Mouse (Mus musculus) heart, postnatal 0 days (tissue): Measurements from ENCODE around the gene Vmp1. TPM values are rescaled to one million over a fixed set of nuclear protein-coding genes. Genes with fewer than 3 reads are reported as not detected.

ENCODE experiments used
- ATAC-seq: fragments of 200-750 bp; cut with Nextera tagmentation; 2 replicates; pipeline ENCODE4 v1.8.0; 2017; ENCODE audit warnings: low read depth, moderate number of reproducible peaks, moderate library complexity; ENCODE audit not compliant: insufficient read depth
- DNase-seq: peaks from one replicate; pipeline ENCODE4 v3.0.0-alpha.2; 2016; ENCODE audit warnings: low spot score
- H3K27ac ChIP-seq: fragments of 300-500 bp; sonication (generic); 2 replicates; pipeline ENCODE4 v1.5.1; 2014; ENCODE audit warnings: low read depth, mild to moderate bottlenecking
- H3K27me3 ChIP-seq: fragments of 300-500 bp; sonication (generic); 2 replicates; pipeline ENCODE4 v1.6.1; 2014; ENCODE audit warnings: low read length, mixed read lengths; ENCODE audit not compliant: control insufficient read depth, insufficient read depth
- H3K36me3 ChIP-seq: fragments of 300-500 bp; sonication (generic); replicated peaks from 2 replicates; pipeline ENCODE4 v1.6.1; 2014; ENCODE audit warnings: low read length, mixed read lengths; ENCODE audit not compliant: control insufficient read depth, insufficient read depth
- H3K4me1 ChIP-seq: fragments of 300-500 bp; sonication (generic); 2 replicates; pipeline ENCODE4 v1.6.1; 2014; ENCODE audit warnings: antibody characterized with exemption; ENCODE audit not compliant: control insufficient read depth, insufficient read depth
- H3K4me2 ChIP-seq: fragments of 300-500 bp; sonication (generic); 2 replicates; pipeline ENCODE4 v1.6.1; 2014; ENCODE audit warnings: low read depth, mild to moderate bottlenecking, low read length, moderate library complexity
- H3K4me3 ChIP-seq: fragments of 300-500 bp; sonication (generic); 2 replicates; pipeline ENCODE4 v1.5.1; 2014; ENCODE audit warnings: low read depth, low read length
- H3K9ac ChIP-seq: fragments of 300-500 bp; sonication (generic); replicated peaks from 2 replicates; pipeline ENCODE4 v1.6.1; 2014; ENCODE audit warnings: low read depth, low read length, mixed read lengths
- H3K9me3 ChIP-seq: fragments of 300-500 bp; sonication (generic); replicated peaks from 2 replicates; pipeline ENCODE4 v1.6.1; 2016; ENCODE audit warnings: low read length; ENCODE audit not compliant: control insufficient read depth
- CTCF ChIP-seq: IDR thresholded peaks from 2 replicates; pipeline ENCODE4 v1.5.1; 2016; ENCODE audit warnings: antibody characterized with exemption, control low read depth, low read depth
- EP300 ChIP-seq: IDR thresholded peaks from 2 replicates; pipeline ENCODE4 v1.6.1; 2016; ENCODE audit warnings: antibody characterized with exemption, low read depth
- WGBS: fragments of 180-500 bp; shearing (Covaris S2); extraction: QIAGEN DNeasy Blood & Tissue Kit; methylation state at CpG from one replicate; pipeline ENCODE4 v1.1.7; 2014; 5-methylcytosine and 5-hydroxymethylcytosine counted together
- polyA plus RNA-seq: library from polyadenylated mRNA; unstranded; fragments of >200 nt; fragmentation: Nextera tagmentation; extraction: Ambion mirVana; gene quantifications from 2 replicates; pipeline ENCODE4 v1.2.1, GENCODE M21; 2015
- total RNA-seq: library from RNA; depleted of rRNA; stranded (reverse); fragments of >200 nt; gene quantifications from 2 replicates; pipeline ENCODE4 v1.2.3, GENCODE M21; 2014; ENCODE audit warnings: low replicate concordance

Vmp1 gene
- total and polyA plus RNA-seq, 2 experiments from 2014 or later, result 48.9 to 77.9 TPM

DNA sequence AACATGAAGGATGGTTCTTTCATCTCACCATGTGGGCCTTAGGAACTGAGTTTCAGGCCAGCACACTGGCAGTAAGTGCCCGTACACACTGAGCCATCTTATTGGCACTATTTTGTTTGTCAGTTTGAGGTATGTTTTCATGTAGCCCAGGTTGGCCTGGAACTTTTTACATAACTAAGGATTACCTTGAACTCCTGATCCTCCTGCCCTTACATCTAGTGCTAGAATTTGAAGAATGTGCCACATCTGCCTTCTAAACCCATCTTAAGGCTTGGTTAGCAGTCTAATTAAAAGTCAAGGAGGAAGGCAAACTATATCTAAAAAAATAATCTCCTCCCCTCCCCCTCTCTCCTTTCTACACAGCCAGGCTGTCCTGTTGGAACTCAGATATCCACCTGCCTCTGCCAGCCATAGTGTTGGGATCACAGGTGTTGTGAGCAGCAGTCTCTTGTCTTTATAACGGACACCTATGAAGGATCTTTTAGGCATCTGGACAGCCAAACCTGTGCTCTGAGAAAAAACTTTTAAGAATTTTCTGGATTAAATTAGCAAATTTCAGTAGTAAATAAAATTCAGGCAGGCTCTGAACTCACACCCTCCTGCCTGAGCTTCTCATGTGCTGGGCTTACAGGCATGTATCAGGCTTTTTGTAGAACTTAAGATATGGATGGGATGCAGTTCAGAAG lies 91.6 kb downstream of the Vmp1 start:
- no peak for ATAC-seq
- WGBS, result 81% methylated on average over 2 of the region's 2 CpGs
- no peak overlapping the region for H3K9ac ChIP-seq
- H3K27me3 ChIP-seq, result no peaks in the 10 kb centered on the region
- H3K4me2 ChIP-seq, result no peak overlapping the region
- DNase-seq, result no peak
- no peaks in the 10 kb centered on the region for H3K9me3 ChIP-seq
- peaks cover 9% of the 10 kb centered on the region for H3K4me1 ChIP-seq
- TF ChIP-seq EP300 (no peak), CTCF (no peak)
- H3K4me3 ChIP-seq, result no peak overlapping the region
- no peaks in the 10 kb centered on the region for H3K36me3 ChIP-seq
- peak overlapping the region; percentile 72 for H3K27ac ChIP-seq

DNA sequence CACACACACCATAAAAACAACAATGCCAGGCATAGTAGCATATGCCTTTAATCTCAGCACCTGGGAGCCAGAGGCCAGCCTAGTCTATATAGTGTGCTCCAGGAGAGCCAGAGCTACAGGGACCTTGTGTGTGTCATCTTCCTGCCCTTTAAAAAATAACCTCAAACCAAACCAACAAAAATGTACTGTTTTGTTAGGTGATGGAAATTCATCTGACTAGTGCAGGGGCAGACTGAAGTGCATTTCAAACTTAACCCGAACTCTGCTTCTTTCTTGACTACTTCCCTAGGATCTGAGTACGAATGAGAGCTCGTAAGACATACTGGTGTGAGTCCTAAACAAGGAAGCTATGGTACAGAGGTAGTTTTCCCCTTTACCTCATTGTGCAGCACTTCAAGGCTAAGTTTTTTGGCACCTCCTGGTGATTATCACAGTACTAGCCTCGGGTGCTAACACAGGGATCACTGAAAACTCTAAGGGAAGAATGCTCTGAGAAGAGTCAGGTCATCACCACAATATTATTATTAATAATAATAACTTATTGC lies 92.3 kb downstream of the Vmp1 start:
- WGBS, result 77% methylated on average over 4 of the region's 4 CpGs

DNA sequence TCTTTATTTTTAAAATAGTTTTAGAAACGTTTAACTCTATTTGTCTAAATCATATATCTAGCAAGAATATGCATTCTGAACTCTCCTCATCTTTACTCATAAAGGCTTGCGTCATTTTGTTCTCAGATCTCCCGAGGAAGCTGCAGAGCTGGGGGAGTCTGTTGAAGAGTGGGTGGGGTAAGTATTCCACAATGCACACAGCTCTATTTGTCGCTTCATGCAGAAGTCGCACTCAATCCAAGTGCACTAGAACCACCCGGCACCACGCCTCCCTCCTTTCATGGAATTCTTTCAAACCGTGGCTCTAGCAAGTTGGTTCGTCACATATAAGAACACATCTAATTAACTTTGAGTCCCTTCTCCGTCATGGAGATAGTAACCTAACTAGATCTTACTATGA lies 93.1 kb downstream of the Vmp1 start:
- H3K4me1 ChIP-seq, result peaks cover 9% of the 10 kb centered on the region
- no peak overlapping the region for H3K4me2 ChIP-seq
- H3K4me3 ChIP-seq, result no peak overlapping the region
- ATAC-seq, result no peak
- no peaks in the 10 kb centered on the region for H3K27me3 ChIP-seq
- H3K9me3 ChIP-seq, result no peaks in the 10 kb centered on the region
- H3K36me3 ChIP-seq, result no peaks in the 10 kb centered on the region
- H3K27ac ChIP-seq, result no peak overlapping the region
- H3K9ac ChIP-seq, result no peak overlapping the region
- WGBS, result 81% methylated on average over 10 of the region's 10 CpGs
- no peak for DNase-seq
- TF ChIP-seq CTCF (no peak), EP300 (no peak)

More for the DNA sequence above, 92.3 kb downstream of the Vmp1 start:
- Histone ChIP-seq H3K4me2 (no peak overlapping the region), H3K27ac (no peak overlapping the region), H3K27me3 (no peaks in the 10 kb centered on the region), H3K9me3 (no peaks in the 10 kb centered on the region), H3K4me3 (no peak overlapping the region), H3K9ac (no peak overlapping the region), H3K4me1 (peaks cover 9% of the 10 kb centered on the region), H3K36me3 (no peaks in the 10 kb centered on the region)
- TF ChIP-seq EP300 (no peak), CTCF (no peak)
- no peak for DNase-seq
- ATAC-seq, result no peak

DNA sequence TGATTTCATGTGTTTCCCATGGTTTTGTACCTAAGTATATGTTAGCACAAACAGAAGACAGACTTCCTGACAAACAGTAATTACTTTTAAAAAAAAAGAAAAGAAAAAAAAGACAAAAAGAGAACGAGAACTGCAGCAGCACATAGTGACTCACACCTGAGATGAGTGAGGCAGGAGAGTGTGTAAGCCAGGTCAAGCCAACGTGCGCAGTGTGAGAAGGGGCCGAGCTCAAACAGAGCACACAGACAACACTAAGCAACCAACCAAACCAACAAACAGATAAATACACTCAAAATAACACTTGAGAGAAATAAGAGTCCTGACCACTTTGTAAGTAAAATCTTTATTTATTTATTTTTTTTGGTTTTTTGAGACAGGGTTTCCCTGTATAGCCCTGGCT lies 93.6 kb downstream of the Vmp1 start:
- Histone ChIP-seq H3K9ac (no peak overlapping the region), H3K4me3 (no peak overlapping the region), H3K9me3 (no peaks in the 10 kb centered on the region), H3K27me3 (no peaks in the 10 kb centered on the region), H3K4me2 (no peak overlapping the region), H3K27ac (no peak overlapping the region), H3K36me3 (no peaks in the 10 kb centered on the region), H3K4me1 (peaks cover 10% of the 10 kb centered on the region)
- TF ChIP-seq EP300 (no peak), CTCF (no peak)
- ATAC-seq (no peak), DNase-seq (no peak)
- 85% methylated on average over 4 of the region's 4 CpGs for WGBS

DNA sequence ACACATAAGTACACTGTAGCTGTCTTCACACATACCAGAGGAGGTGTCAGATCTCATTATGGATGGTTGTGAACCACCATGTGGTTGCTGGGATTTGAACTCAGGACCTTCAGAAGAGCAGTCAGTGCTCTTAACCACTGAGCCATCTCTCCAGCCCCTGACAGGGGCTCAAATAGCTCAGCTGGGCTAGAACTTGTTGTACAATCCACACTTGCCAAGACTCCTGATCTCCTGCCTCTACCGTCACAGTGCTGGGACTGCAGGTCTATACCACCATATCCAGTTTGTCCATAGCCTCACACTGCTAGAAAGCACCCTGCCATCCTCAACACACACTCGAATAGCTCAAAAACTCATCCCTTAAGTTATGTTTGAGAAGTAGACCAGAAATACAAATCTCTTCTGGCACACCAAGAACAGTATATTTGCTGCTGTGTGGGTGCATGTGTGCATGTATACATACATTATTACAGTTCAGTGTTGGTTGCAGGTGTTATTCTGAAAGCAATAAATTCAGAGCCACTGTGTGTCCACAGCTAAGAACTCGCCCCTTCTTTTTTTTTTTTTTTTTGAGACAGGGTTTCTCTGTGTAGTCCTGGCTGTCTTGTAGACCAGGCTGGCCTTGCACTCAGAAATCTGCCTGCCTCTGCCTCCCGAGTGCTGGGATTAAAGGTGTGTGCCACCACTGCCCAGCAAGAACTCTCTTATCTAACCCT lies 94.9 kb downstream of the Vmp1 start:
- Histone ChIP-seq H3K4me3 (no peak overlapping the region), H3K4me2 (no peak overlapping the region), H3K9me3 (no peaks in the 10 kb centered on the region), H3K9ac (no peak overlapping the region), H3K36me3 (no peaks in the 10 kb centered on the region), H3K27ac (no peak overlapping the region), H3K27me3 (no peaks in the 10 kb centered on the region), H3K4me1 (peaks cover 21% of the 10 kb centered on the region)
- no peak for DNase-seq
- no peak for ATAC-seq
- TF ChIP-seq EP300 (no peak), CTCF (no peak)
- 87% methylated on average over 4 of the region's 4 CpGs for WGBS
